In the genomic region with DNA sequence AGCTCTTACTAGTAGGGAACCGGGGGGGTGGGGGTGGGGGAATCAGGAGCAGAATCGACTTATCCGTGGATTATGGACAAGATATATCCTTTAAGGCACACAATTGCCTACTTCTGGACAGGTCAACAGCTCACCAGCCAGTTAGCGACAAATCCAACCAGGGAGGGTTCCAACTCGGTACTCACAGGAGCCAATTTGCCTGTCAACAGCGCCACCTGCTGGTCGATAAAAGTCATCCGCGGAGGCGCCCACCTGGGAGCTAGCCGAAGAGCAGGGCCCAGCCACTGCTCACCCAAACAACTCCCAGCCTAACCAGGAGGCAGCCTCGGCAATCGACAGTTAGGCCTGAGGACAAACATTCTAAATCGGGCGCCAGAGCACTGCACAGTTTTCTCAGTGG, we compare ENCODE assay signal across 8 mouse cellular contexts. TPM values are rescaled to one million over a fixed set of nuclear protein-coding genes. Genes with fewer than 3 reads are reported as not detected.
DNase-seq lines count a peak whose midpoint lies in the region; ATAC-seq and TF ChIP-seq lines count a peak whose summit lies in the region.

TSS of gene 1700069L16Rik (minus strand) at position 327 of the 400 bp plus-strand sequence.

- ATAC-seq in CD4-positive, CD25-positive, alpha-beta regulatory T cell, adult 4 months, result no peak
- peak; percentile 59 for ATAC-seq in midbrain, postnatal 0 days (ENCODE audit: low FRiP score)

- no peak within 1 kb of the TSS for H3K27ac ChIP-seq in midbrain, postnatal 0 days (ENCODE audit: low read depth, low read length)

- 4% methylated on average over 15 of the region's 15 CpGs for WGBS in midbrain, postnatal 0 days

- peak; percentile 88 for DNase-seq in CD4-positive, CD25-positive, alpha-beta regulatory T cell, adult 2 months (ENCODE audit: low read depth, low spot score)
- DNase-seq in embryo, embryonic 10.5 days (ENCODE audit: low spot score), result peak; percentile 93
- peak; percentile 73 to 78 for DNase-seq in gastrocnemius, postnatal 4 days (ENCODE audit: low spot score in 2 of 2)
- peak; percentile 82 for DNase-seq in kidney, adult 18-20 months
- DNase-seq in left cerebral cortex, postnatal 4 days, result peak; percentile 91
- DNase-seq in midbrain, postnatal 0 days (ENCODE audit: low spot score), result peak; percentile 90
- peak; percentile 34 to 46 for DNase-seq in spleen, postnatal 36 days (ENCODE audit: low spot score in 2 of 2)

- intact Hi-C loops in left cerebral cortex, postnatal 4 days (cut with DNase I), result loop anchor here (2.0 to 10.0 kb wide), 2 partner anchors 250 to 358 kb away; no protein-coding TSS in a partner anchor

- no peak within 1 kb of the TSS for H3K4me3 ChIP-seq in midbrain, postnatal 0 days (ENCODE audit: low read depth, low read length)

- H3K4me2 ChIP-seq in midbrain, postnatal 0 days (ENCODE audit: low read depth, low read length, poor library complexity, severe bottlenecking), result no peak within 1 kb of the TSS

- peak; percentile 91 for TF ChIP-seq CTCF in midbrain, postnatal 0 days (IDR thresholded peaks at IDR 0.05)

- no peaks in the 10 kb centered on the region for H3K4me1 ChIP-seq in midbrain, postnatal 0 days (ENCODE audit: insufficient read depth, low read length)

- H3K27me3 ChIP-seq in midbrain, postnatal 0 days (ENCODE audit: insufficient read depth, low read length), result no peaks in the 10 kb centered on the region

- no peaks in the 10 kb centered on the region for H3K9me3 ChIP-seq in midbrain, postnatal 0 days (ENCODE audit: low read length)

- H3K36me3 ChIP-seq in midbrain, postnatal 0 days (ENCODE audit: insufficient read depth, low read length), result no peaks in the 10 kb centered on the region

- H3K9ac ChIP-seq in midbrain, postnatal 0 days (replicated peaks; ENCODE audit: low read length, poor library complexity, severe bottlenecking), result no peak within 1 kb of the TSS

RNA-seq across cellular contexts. Expression of gene 1700069L16Rik, which starts in this region (rescaled TPM):
- not detected for polyA plus RNA-seq in CD4-positive, CD25-positive, alpha-beta regulatory T cell, adult 4 months (2017; shearing (Covaris generic))
- total RNA-seq in gastrocnemius, postnatal 4 days (2021), result not detected
- total RNA-seq in left cerebral cortex, postnatal 4 days (2021), result not detected
- total RNA-seq in midbrain, postnatal 0 days (2014; rRNA removed), result not detected in 2 replicates
- not detected in 2 replicates for polyA plus RNA-seq in midbrain, postnatal 0 days (2015; fragmentation: Nextera tagmentation; extraction: Ambion mirVana)

Comparison
In these comparisons a context has a peak if more than half of its experiments do, and no peak if none do; other contexts are left out.
1. Peak in DNase-seq in gastrocnemius, postnatal 4 days; RNA of the gene not detected or under 1 TPM.
2. Peak in DNase-seq in left cerebral cortex, postnatal 4 days; RNA of the gene not detected or under 1 TPM.
3. Peak in DNase-seq and ATAC-seq in midbrain, postnatal 0 days; RNA of the gene not detected or under 1 TPM.
4. DNase-seq: peak in every context shown above with its lines; median percentile 93 in embryo, embryonic 10.5 days; 91 in left cerebral cortex, postnatal 4 days; 90 in midbrain, postnatal 0 days; 88 in CD4-positive, CD25-positive, alpha-beta regulatory T cell, adult 2 months; 82 in kidney, adult 18-20 months; 76 in gastrocnemius, postnatal 4 days; 40 in spleen, postnatal 36 days.